Mouse (Mus musculus) left cerebral cortex, adult 2 months (tissue): Measurements from ENCODE around the gene Dynll2. TPM values are rescaled to one million over a fixed set of nuclear protein-coding genes. Genes with fewer than 3 reads are reported as not detected.
A peak's percentile ranks its signal among the peaks of the same experiment; 100 is the strongest.

Experiments used
- DNase-seq, 2 experiments: peaks; one replicate each; pipeline ENCODE4 v3.0.0; 2021 to 2022; ENCODE audit warnings: low spot score in 2 of 2, mixed read lengths in 1 of 2; ENCODE audit errors: extremely low spot score in 1 of 2
- H3K27ac ChIP-seq: fragments of 200-600 bp; 2 replicates; pipeline ENCODE4 v1.8.1; 2022
- H3K4me3 ChIP-seq: fragments of 200-600 bp; 2 replicates; pipeline ENCODE4 v1.8.1; 2022
- CTCF ChIP-seq: fragments of 200-600 bp; IDR thresholded peaks from 2 replicates; pipeline ENCODE4 v1.8.1; 2022; ENCODE audit warnings: antibody characterized with exemption, mild to moderate bottlenecking, moderate library complexity
- intact Hi-C: fragments of 180-260 bp; cut with DNase I; formaldehyde crosslinking; loops from one replicate; pipeline ENCODE4 v1.15.1; 2025
- long read RNA-seq, 2 experiments: library from polyadenylated mRNA; stranded (forward); transcript quantifications; one replicate each; pipeline ENCODE4 v2.0.0; 2021; ENCODE audit warnings: borderline mapping rate in 2 of 2
- total RNA-seq, 2 experiments: library from RNA; stranded (reverse); gene quantifications; 2 replicates each; pipeline ENCODE4 v1.2.3; 2021

Gene Dynll2
- 100 to 1,000 TPM; 578 to 608 TPM for total RNA-seq
- long read RNA-seq, experiment 1, transcript Dynll2-201 (3 exons, 2,476 nt), result major isoform, 39 of 65 reads
- long read RNA-seq, experiment 1, partial matches to known transcripts, result 0 of 65 reads
- long read RNA-seq, experiment 1, other reads (novel, unspliced or antisense), result 26 of 65 reads
- long read RNA-seq, experiment 2, transcript Dynll2-201 (3 exons, 2,476 nt), result major isoform, 25 of 52 reads
- long read RNA-seq, experiment 2, partial matches to known transcripts, result 0 of 52 reads
- long read RNA-seq, experiment 2, other reads (novel, unspliced or antisense), result 26 of 52 reads

- intact Hi-C loops, result loop anchor here (1.0 kb wide), 1 partner anchor 60 kb away; the partner anchor contains the start of gene Srsf1
Observed at GRCm38 (mm10) chr11:87986831-87987793, at the start of gene Dynll2. TSS of gene Dynll2 (minus strand) at chr11:87987533.

DNA sequence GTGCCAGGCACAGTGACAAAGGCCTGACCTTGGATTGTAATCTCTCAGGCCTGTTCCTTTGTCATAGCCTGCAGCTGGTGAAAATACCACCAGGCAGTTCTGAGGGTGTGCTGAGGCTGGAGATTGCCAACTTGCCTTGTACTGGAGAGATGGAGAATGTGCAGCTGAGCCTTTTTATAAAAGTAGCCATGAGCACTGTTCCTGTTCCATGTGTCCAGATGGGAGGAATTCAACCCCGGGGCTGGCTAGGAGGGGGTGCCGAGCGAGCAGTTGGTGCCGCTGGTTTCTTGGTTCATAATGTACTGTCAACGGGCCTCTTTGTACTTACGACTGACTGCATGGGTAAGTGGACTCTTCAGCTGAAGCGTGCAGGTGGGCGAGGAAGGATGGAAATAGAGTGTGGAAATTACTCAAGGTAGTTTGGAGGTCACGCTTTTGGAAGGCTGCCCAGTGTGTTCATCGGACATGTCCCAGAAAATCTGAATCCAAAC, 49.5 kb upstream of the Dynll2 start:
- intact Hi-C loops, result no loop called here
- no peak for TF ChIP-seq CTCF
- no peak overlapping the region for H3K27ac ChIP-seq
- DNase-seq, result no peak
- H3K4me3 ChIP-seq, result no peak overlapping the region

More at GRCm38 (mm10) chr11:87986831-87987793, at the start of gene Dynll2:
- peak within 1 kb of the TSS; percentile 95 for H3K27ac ChIP-seq
- peak within 1 kb of the TSS; percentile 99 for H3K4me3 ChIP-seq
- no peak for TF ChIP-seq CTCF
- peak; percentile 91 to 93 for DNase-seq

DNA sequence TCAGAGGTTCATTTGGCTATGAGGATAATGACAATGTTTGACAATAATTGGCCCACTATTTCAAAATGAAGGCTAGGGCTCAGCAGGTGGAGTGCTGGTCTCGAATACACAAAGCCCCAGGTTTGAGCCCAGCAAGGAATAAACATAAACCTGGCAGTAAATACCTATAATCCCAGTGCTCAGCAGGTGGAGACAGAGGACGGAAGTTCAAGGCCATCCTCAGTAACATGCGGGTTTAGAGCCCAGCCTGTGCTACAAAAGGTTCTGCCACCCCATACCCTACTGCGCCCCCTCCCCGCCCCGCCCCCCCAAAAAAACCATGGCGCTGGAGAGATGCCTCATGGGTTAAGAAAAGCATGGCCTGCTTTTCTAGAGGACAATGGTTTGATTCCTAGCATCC, 48.6 kb upstream of the Dynll2 start:
- no peak for TF ChIP-seq CTCF
- Histone ChIP-seq H3K27ac (no peak overlapping the region), H3K4me3 (no peak overlapping the region)
- intact Hi-C loops, result no loop called here
- no peak for DNase-seq

- Histone ChIP-seq H3K4me3 (no peak overlapping the region), H3K27ac (no peak overlapping the region)
- intact Hi-C loops, result no loop called here
- DNase-seq, result no peak
- TF ChIP-seq CTCF, result no peak
Observed at GRCm38 (mm10) chr11:88031753-88032152, 44.4 kb upstream of the Dynll2 start.

- intact Hi-C loops, result no loop called here
- no peak for TF ChIP-seq CTCF
- Histone ChIP-seq H3K4me3 (no peak overlapping the region), H3K27ac (no peak overlapping the region)
- no peak for DNase-seq
Observed at GRCm38 (mm10) chr11:88030836-88031235, 43.5 kb upstream of the Dynll2 start.

GRCm38 (mm10) chr11:88030219-88030618, 42.9 kb upstream of the Dynll2 start:
- no peak overlapping the region for H3K27ac ChIP-seq
- intact Hi-C loops, result no loop called here
- no peak for TF ChIP-seq CTCF
- no peak for DNase-seq
- H3K4me3 ChIP-seq, result no peak overlapping the region

- no peak for TF ChIP-seq CTCF
- no peak overlapping the region for H3K27ac ChIP-seq
- peak; percentile 42 to 50 for DNase-seq
- no peak overlapping the region for H3K4me3 ChIP-seq
- intact Hi-C loops, result no loop called here
Observed at GRCm38 (mm10) chr11:88028193-88028684, 40.9 kb upstream of the Dynll2 start.

GRCm38 (mm10) chr11:88027391-88028035, 40.2 kb upstream of the Dynll2 start:
- H3K4me3 ChIP-seq, result no peak overlapping the region
- intact Hi-C loops, result no loop called here
- no peak for TF ChIP-seq CTCF
- no peak for DNase-seq
- no peak overlapping the region for H3K27ac ChIP-seq

DNA sequence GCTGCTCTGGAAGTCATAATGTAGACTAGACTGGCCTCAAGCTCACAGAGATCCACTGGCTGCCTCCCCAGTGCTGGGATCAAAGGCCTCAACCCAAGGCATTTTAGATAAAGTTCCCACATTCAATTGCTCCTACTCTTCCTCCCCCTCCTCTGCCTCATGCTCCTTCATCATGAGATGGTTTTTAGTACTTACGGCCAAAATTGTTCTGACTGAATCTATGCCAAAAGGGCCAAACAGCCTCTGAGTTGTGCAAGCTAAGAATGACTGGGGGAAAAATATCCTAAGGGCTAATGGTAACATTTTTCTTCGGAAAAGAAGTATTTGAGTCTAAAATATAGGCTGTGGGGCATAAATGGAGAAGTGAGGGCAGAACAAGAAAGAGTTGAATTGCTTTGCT, 36.6 kb upstream of the Dynll2 start:
- H3K4me3 ChIP-seq, result no peak overlapping the region
- no peak overlapping the region for H3K27ac ChIP-seq
- no peak for DNase-seq
- intact Hi-C loops, result no loop called here
- no peak for TF ChIP-seq CTCF

GRCm38 (mm10) chr11:88015795-88016194, 28.5 kb upstream of the Dynll2 start:
- no peak overlapping the region for H3K4me3 ChIP-seq
- DNase-seq, result no peak
- TF ChIP-seq CTCF, result no peak
- H3K27ac ChIP-seq, result no peak overlapping the region
- intact Hi-C loops, result no loop called here

DNA sequence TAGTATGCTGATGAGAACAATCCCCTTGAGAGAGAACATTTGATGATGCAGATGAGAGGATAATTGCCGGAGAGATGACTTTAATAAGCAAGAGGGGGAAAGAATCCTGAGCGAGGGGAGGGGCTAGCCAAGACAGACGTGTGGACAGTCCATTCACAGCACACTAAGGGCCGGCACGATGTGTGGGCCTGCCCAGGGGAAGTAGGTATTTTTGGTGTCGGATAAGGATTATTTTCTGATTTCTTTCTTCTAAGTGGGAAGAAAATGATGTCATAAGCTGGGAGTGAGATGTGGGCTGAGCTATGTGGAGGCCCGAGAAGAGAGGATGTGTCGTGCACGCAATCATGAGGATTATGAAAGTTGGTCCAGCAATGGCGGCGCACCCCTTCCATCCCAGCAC, 27.8 kb upstream of the Dynll2 start:
- Histone ChIP-seq H3K4me3 (no peak overlapping the region), H3K27ac (no peak overlapping the region)
- intact Hi-C loops, result no loop called here
- no peak for TF ChIP-seq CTCF
- peak; percentile 41 to 48 for DNase-seq
